Mouse (Mus musculus) G1E (cell line): ENCODE measurements around the gene Tgfbr3.

ENCODE experiments used
- CTCF ChIP-seq: IDR thresholded peaks from 2 replicates; pipeline ENCODE4 v1.5.1; 2012; ENCODE audit warnings: low read depth, low read length, inconsistent platforms, mixed read lengths
- GATA1 ChIP-seq: IDR thresholded peaks from 2 replicates; pipeline ENCODE4 v1.6.1; 2012; ENCODE audit warnings: borderline replicate concordance, low read length, inconsistent platforms, mixed read lengths

DNA sequence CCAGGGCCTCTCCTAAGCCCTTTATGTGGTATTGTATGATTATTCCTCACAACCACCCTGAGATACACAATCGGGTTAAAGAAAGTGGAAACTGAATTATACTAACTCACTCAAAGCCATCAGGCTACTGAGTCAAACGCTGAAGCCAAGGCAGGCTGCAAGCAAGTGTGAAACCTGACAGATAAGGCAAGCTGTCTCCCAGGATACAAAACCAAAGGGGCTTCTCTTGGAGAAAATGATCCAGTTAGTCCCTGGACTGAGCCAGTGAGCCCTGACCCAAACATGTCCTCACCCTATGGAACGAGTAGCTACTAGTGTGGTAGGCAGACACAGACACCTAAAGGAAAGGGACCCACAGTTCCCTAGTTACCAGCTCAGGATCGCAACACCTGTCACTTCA is 46.4 kb downstream of the Tgfbr3 start:
- TF ChIP-seq CTCF (no peak), GATA1 (no peak)
